Mouse (Mus musculus) forebrain, embryonic 15.5 days (tissue): ENCODE results near the gene Dach1. TPM values are rescaled to one million over a fixed set of nuclear protein-coding genes. Genes with fewer than 3 reads are reported as not detected.

ENCODE experiments used
- ATAC-seq: fragments of 200-750 bp; cut with Nextera tagmentation; replicated peaks from 2 replicates; pipeline ENCODE4 v1.8.0; 2017; ENCODE audit warnings: mild to moderate bottlenecking, moderate TSS enrichment, moderate library complexity
- H3K27ac ChIP-seq: fragments of 300-500 bp; sonication (generic); replicated peaks from 2 replicates; pipeline ENCODE4 v1.5.1; 2015; ENCODE audit warnings: mild to moderate bottlenecking, inconsistent platforms
- H3K27me3 ChIP-seq: fragments of 300-500 bp; sonication (generic); 2 replicates; pipeline ENCODE4 v1.6.1; 2015; ENCODE audit warnings: inconsistent platforms
- H3K36me3 ChIP-seq: fragments of 300-500 bp; sonication (generic); 2 replicates; pipeline ENCODE4 v1.6.1; 2015; ENCODE audit warnings: mild to moderate bottlenecking, inconsistent platforms
- H3K4me1 ChIP-seq: fragments of 300-500 bp; sonication (generic); 2 replicates; pipeline ENCODE4 v1.6.1; 2015; ENCODE audit warnings: inconsistent platforms
- H3K4me2 ChIP-seq: fragments of 300-500 bp; sonication (generic); replicated peaks from 2 replicates; pipeline ENCODE4 v1.6.1; 2015; ENCODE audit warnings: mild to moderate bottlenecking, inconsistent platforms
- H3K4me3 ChIP-seq: fragments of 300-500 bp; sonication (generic); 2 replicates; pipeline ENCODE4 v1.5.1; 2015; ENCODE audit warnings: mild to moderate bottlenecking, inconsistent platforms
- H3K9ac ChIP-seq: fragments of 300-500 bp; sonication (generic); replicated peaks from 2 replicates; pipeline ENCODE4 v1.6.1; 2015; ENCODE audit warnings: mild to moderate bottlenecking, inconsistent platforms
- H3K9me3 ChIP-seq: fragments of 300-500 bp; sonication (generic); 2 replicates; pipeline ENCODE4 v1.6.1; 2016; ENCODE audit warnings: inconsistent platforms
- WGBS: fragments of 180-500 bp; shearing (Covaris S2); methylation state at CpG from one replicate; pipeline ENCODE4 v1.1.7; 2015; ENCODE audit warnings: mixed read lengths; 5-methylcytosine and 5-hydroxymethylcytosine counted together
- polyA plus RNA-seq: library from polyadenylated mRNA; unstranded; fragments of >200 nt; fragmentation: Nextera tagmentation; extraction: Ambion mirVana; gene quantifications from 2 replicates; pipeline ENCODE4 v1.2.1, GENCODE M21; 2015

Gene Dach1
- polyA plus RNA-seq, 1 experiment from 2014 or later, result 7.8 TPM

DNA sequence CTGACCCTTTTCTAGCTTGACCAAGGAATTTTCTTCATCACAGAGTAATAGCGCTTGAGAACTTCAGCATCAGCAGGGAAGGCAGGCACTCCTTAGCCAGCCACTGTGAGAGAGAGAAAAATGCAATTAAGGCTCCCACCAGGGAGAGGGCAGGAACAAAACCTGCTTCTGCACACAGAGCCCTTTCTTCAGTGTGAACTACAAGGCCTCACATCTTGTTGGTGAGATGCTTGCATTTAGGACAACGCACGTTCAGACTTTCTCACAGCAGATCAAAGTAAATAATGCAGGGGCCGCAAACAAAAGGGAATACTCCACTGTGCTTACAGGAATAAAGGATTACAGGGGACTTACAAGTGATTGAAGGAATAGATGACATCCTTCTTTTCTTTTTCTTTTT is 74.3 kb downstream of the Dach1 start:
- Histone ChIP-seq H3K36me3 (no peaks in the 10 kb centered on the region), H3K9me3 (no peaks in the 10 kb centered on the region), H3K4me3 (no peak overlapping the region), H3K27ac (no peak overlapping the region), H3K4me2 (no peak overlapping the region), H3K27me3 (no peaks in the 10 kb centered on the region), H3K4me1 (peaks cover 5% of the 10 kb centered on the region), H3K9ac (no peak overlapping the region)
- 0 out of 2 replicates have a peak, but pooled peaks have one; percentile 58 for ATAC-seq
- 8% methylated on average over 4 of the region's 4 CpGs for WGBS

DNA sequence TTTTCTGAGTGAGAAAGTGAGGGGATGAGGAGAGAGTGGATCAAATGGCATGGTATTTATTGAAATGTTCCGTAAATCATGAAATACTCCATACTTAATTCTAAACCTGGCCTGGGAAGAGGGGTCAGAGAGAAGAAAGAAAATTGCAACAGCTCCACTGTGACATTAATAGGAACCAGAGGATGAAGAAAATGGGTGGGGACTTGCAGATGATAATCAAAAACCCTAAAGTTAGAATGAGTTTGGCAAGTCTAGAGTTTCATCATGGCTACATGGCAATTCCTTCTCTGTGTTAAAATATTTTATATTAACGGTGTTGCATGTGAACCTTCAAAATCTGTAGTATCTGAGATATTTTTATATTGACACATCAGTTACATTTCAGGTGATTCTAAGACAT is 80.3 kb downstream of the Dach1 start:
- Histone ChIP-seq H3K4me1 (no peaks in the 10 kb centered on the region), H3K27ac (no peak overlapping the region), H3K36me3 (no peaks in the 10 kb centered on the region), H3K9me3 (no peaks in the 10 kb centered on the region), H3K4me2 (no peak overlapping the region), H3K4me3 (no peak overlapping the region), H3K27me3 (no peaks in the 10 kb centered on the region), H3K9ac (no peak overlapping the region)
- no peak for ATAC-seq
- 95% methylated on average over 2 of the region's 2 CpGs for WGBS

DNA sequence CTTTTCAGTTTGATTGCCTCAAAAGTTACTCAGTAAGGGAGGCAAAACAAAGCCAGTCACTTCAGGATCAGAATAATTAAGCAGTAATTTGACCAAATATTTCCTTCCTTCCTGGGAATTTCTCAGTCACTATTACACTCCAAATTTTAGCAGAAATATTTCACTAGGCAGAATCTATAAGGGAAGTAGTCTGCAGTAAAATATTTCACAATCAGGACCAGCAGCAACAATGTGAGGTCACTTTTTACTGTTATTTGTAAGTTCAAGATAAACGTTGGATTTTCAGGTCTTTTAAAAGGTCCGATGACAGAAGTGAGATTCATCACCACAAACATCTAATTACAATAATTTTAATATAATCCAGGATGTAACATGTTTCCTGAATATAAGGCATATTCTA is 82.2 kb downstream of the Dach1 start:
- 60% methylated on average over 2 of the region's 2 CpGs for WGBS
- Histone ChIP-seq H3K4me3 (no peak overlapping the region), H3K27me3 (no peaks in the 10 kb centered on the region), H3K36me3 (no peaks in the 10 kb centered on the region), H3K9me3 (no peaks in the 10 kb centered on the region), H3K4me2 (no peak overlapping the region), H3K4me1 (no peaks in the 10 kb centered on the region), H3K9ac (no peak overlapping the region), H3K27ac (no peak overlapping the region)
- no peak for ATAC-seq

DNA sequence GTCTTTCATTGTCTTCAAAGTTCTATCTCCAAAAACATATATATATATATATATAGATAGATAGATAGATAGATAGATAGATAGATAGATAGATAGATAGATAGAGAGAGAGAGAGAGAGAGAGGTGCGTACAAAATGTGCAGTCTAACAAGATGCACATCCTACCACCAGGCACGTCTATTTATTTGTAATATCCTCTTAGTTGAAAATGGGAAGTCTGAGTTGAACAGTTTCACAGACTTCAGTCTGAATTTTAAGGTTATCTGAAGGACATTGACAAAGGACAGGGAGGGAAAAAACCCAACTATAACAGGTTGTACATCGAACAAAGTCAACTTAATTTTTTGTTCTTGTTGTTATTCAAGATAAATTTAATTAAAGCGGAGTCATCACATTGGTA is 82.8 kb downstream of the Dach1 start:
- no peaks in the 10 kb centered on the region for H3K9me3 ChIP-seq
- no peak overlapping the region for H3K9ac ChIP-seq
- no peaks in the 10 kb centered on the region for H3K4me1 ChIP-seq
- H3K36me3 ChIP-seq, result no peaks in the 10 kb centered on the region
- no peaks in the 10 kb centered on the region for H3K27me3 ChIP-seq
- no peak overlapping the region for H3K27ac ChIP-seq
- no peak for ATAC-seq
- WGBS, result 89% methylated on average over 4 of the region's 4 CpGs
- no peak overlapping the region for H3K4me3 ChIP-seq
- no peak overlapping the region for H3K4me2 ChIP-seq

DNA sequence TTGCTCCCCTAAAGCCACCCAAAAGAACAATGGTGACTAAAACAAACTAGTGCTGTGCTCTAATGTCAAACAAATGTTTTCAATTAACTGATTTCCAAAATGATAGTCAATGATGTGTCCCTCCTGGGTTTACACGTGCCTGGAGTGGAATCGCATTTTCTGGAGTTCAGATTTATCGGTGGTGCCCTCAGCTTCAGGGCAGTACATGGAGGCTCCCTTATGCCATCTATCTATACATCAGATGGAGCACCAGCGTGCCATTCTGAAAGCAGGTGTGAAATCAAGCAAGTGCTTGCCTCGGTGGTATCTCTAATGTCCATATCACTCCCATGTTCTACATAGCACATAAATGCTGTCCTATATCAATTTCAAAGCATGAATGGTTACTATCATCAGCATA is 84.4 kb downstream of the Dach1 start:
- ATAC-seq, result no peak
- Histone ChIP-seq H3K27ac (no peak overlapping the region), H3K9ac (no peak overlapping the region), H3K36me3 (no peaks in the 10 kb centered on the region), H3K27me3 (no peaks in the 10 kb centered on the region), H3K4me3 (no peak overlapping the region), H3K4me1 (no peaks in the 10 kb centered on the region), H3K4me2 (no peak overlapping the region), H3K9me3 (no peaks in the 10 kb centered on the region)
- 76% methylated on average over 5 of the region's 5 CpGs for WGBS

DNA sequence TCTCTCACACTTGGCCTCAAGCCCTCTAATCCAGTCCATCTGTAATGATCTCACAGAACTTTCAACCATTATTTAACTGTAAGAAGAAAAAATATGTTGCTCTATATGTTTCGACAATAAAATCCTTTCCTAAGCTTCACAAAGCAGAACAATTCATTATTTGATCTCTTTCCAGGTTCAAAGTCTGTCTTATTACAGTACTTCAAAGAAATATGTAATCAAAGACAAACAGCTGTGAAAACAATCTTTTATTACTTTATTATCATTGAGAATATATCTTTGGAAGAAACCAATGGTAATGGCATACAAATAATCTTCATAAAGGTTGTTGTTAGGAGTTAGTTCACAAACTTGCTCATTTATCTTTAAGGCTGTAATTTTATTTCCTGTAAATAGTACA is 84.8 kb downstream of the Dach1 start:
- Histone ChIP-seq H3K27me3 (no peaks in the 10 kb centered on the region), H3K4me3 (no peak overlapping the region), H3K4me2 (no peak overlapping the region), H3K36me3 (no peaks in the 10 kb centered on the region), H3K9me3 (no peaks in the 10 kb centered on the region), H3K9ac (no peak overlapping the region), H3K4me1 (no peaks in the 10 kb centered on the region), H3K27ac (no peak overlapping the region)
- WGBS, result 51% methylated on average over 1 of the region's 1 CpGs
- no peak for ATAC-seq

DNA sequence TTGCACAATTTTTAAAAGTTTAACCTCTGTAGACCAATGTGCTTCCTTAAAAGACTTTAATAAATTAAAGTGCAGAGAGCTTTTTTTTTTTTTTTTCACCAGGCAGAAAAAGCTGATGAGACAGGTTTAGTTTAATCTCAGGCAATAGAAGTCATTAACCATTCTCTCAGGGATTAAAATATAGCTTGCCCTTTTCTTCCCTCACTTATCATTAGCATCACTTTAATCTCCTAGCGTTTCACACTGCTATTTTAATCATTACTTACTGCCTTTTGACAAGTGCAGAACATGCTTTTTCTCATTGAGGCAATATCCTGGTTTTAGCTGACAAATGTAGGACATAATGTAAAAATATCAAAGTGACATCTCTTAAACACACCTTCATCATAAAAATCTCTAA is 86.1 kb downstream of the Dach1 start:
- 16% methylated on average over 1 of the region's 1 CpGs for WGBS
- no peaks in the 10 kb centered on the region for H3K36me3 ChIP-seq
- H3K4me1 ChIP-seq, result no peaks in the 10 kb centered on the region
- H3K4me2 ChIP-seq, result no peak overlapping the region
- no peak overlapping the region for H3K9ac ChIP-seq
- no peaks in the 10 kb centered on the region for H3K9me3 ChIP-seq
- no peak overlapping the region for H3K27ac ChIP-seq
- no peaks in the 10 kb centered on the region for H3K27me3 ChIP-seq
- no peak overlapping the region for H3K4me3 ChIP-seq
- no peak for ATAC-seq

DNA sequence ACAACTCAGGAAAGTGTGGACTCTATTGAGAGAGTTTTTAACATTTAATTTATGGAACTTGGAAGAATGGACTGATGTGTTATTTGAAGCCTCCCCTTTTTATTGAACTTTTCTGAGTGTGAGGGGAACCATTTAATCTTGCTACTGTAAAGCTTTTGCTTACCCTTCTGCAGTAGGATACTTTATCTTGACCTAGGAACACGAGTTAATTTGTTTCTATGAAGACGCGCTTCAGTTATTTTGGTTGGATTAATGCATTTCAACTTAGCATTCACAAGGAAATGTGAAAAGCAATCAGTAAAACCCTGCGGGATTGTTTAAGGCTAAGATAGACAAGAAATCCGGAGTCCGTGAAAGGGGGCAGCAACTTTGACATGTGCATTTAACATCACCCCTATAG is 89.6 kb downstream of the Dach1 start:
- no peaks in the 10 kb centered on the region for H3K36me3 ChIP-seq
- H3K4me2 ChIP-seq, result no peak overlapping the region
- no peaks in the 10 kb centered on the region for H3K27me3 ChIP-seq
- H3K9ac ChIP-seq, result no peak overlapping the region
- ATAC-seq, result no peak
- WGBS, result 50% methylated on average over 6 of the region's 6 CpGs
- H3K9me3 ChIP-seq, result no peaks in the 10 kb centered on the region
- H3K4me3 ChIP-seq, result no peak overlapping the region
- H3K27ac ChIP-seq, result no peak overlapping the region
- no peaks in the 10 kb centered on the region for H3K4me1 ChIP-seq

DNA sequence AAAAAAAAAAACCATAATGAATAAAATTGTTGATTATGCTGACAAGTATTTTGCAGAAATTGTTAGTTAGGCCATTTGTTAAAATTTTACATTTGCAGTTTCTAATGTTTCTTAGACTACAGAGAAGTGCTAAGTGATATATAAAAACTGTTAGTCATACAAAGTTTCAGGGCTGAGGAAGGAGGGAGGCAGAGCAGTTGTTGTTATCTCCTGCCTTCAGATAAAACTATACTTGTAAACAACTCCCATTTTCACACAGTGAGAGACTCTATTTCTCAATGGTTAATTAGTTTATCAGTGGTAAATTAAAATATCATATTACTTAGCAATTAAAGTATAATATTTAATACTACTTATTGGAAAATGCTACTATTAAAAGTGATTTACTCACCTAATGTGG is 91.6 kb downstream of the Dach1 start:
- no peak overlapping the region for H3K4me3 ChIP-seq
- no peaks in the 10 kb centered on the region for H3K36me3 ChIP-seq
- H3K27me3 ChIP-seq, result no peaks in the 10 kb centered on the region
- peaks cover 13% of the 10 kb centered on the region for H3K4me1 ChIP-seq
- no peak overlapping the region for H3K27ac ChIP-seq
- no peak overlapping the region for H3K4me2 ChIP-seq
- H3K9me3 ChIP-seq, result no peaks in the 10 kb centered on the region
- H3K9ac ChIP-seq, result no peak overlapping the region
- ATAC-seq, result no peak

DNA sequence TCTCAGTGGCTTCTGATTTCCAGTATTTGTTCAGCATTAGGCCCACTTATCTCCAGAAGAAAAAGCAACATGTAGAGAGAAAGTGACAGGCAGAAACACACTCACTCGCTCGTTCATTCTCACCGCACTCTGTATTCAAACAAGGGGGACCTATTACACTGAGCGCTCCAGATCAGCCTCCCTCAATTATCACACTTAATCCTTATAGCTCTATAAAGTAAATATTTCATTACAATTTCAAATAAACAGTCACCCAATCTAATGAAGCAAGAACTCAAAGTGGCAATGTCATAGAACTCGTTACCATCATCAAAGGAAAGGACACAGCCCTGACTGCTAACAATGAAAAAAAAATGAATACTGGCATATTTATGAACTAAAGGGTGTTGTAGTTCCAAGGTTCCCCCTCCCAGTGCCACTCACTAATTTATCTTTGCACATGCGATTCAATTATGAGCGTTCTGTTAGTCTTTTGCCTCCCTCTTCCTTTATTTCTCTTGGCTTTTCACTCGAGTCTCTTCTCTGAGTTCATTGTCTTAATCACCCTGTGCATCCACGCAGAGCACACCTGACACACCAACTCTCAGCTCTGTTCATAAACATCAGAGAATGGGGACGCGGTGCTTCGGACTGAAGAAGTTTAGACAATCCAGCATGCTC is 96.0 kb downstream of the Dach1 start:
- ATAC-seq, result peak; percentile 90
- Histone ChIP-seq H3K36me3 (no peaks in the 10 kb centered on the region), H3K9ac (peak overlapping the region; percentile 7; the same call in 1 of the 2 replicates), H3K27ac (peak overlapping the region; percentile 69), H3K9me3 (no peaks in the 10 kb centered on the region), H3K4me2 (peak overlapping the region; percentile 49), H3K4me1 (peaks cover 33% of the 10 kb centered on the region), H3K4me3 (peak overlapping the region; percentile 26), H3K27me3 (no peaks in the 10 kb centered on the region)
- WGBS, result 6% methylated on average over 12 of the region's 12 CpGs

DNA sequence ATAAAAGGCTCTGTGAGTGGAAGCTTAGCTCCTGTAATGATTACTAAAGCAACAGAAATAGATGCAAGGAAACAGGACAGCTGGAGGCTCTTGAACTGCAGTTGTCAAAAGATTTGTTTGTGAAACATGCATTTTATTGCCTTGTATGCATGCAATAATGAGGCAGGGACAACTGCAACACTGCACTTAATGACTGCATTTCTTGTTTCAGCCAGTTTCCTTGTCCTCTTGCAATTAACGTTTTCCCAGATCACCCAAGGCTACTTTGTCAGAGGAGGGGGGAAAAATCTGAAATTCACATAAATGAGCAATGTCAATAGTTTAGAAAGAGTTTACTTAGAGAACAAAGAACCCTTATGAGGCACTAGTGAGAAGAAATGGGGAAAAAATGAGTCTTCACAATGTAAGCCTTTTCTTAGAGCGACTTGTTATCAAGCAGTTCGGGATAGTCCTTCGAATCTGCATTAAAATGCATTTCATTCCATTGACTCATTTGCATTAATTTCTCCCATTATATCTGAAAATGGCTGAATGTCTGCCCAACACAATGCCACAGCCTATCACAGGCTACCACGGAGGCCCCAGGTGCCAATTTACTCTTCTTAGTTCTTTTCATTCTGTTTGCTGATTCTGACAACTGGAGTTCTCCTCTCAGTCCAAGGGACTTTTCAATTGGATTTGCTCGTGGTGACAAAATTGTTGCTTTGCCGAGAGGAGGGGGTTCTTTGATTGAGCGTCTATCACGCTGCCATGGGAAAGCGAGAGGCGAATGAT is 96.7 kb downstream of the Dach1 start:
- no peaks in the 10 kb centered on the region for H3K36me3 ChIP-seq
- H3K9ac ChIP-seq, result peak overlapping the region; percentile 14; the same call in 1 of the 2 replicates
- peak overlapping the region; percentile 49 for H3K4me2 ChIP-seq
- 5% methylated on average over 11 of the region's 11 CpGs for WGBS
- H3K4me3 ChIP-seq, result peak overlapping the region; percentile 26
- peaks cover 33% of the 10 kb centered on the region for H3K4me1 ChIP-seq
- H3K27me3 ChIP-seq, result no peaks in the 10 kb centered on the region
- H3K9me3 ChIP-seq, result no peaks in the 10 kb centered on the region
- peak; percentile 93 for ATAC-seq
- H3K27ac ChIP-seq, result peak overlapping the region; percentile 69

DNA sequence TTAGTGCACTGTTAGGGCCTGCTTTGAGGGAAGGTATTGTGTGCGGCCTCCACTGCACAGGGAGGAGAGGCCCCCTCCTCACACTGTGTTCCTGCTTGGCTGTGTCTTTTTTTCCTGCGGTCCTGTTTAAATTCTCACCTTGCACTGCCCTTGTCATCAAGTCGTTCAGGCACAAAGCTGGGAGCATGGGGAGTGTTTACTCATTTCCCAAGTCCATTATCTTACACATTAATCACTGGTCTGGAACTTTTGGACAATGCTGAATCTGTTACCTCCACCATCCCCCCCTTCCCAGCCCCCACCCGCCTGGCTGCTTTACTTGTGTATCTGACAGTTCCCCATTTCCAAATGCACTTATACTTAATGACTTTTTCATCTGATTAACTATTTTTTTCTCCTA is 97.7 kb downstream of the Dach1 start:
- no peaks in the 10 kb centered on the region for H3K9me3 ChIP-seq

More for the DNA sequence above, 97.7 kb downstream of the Dach1 start:
- H3K4me2 ChIP-seq, result no peak overlapping the region
- WGBS, result 8% methylated on average over 4 of the region's 4 CpGs
- H3K36me3 ChIP-seq, result no peaks in the 10 kb centered on the region
- H3K4me3 ChIP-seq, result no peak overlapping the region
- H3K27ac ChIP-seq, result no peak overlapping the region
- no peaks in the 10 kb centered on the region for H3K27me3 ChIP-seq
- H3K9ac ChIP-seq, result no peak overlapping the region
- peak; percentile 48; the same call in 1 of the 2 replicates for ATAC-seq
- H3K4me1 ChIP-seq, result peaks cover 33% of the 10 kb centered on the region
